Mouse (Mus musculus) embryonic facial prominence, embryonic 14.5 days (tissue): ENCODE data around the gene Rnf10. TPM values are rescaled to one million over a fixed set of nuclear protein-coding genes. Genes with fewer than 3 reads are reported as not detected.

Experiments used
- ATAC-seq: fragments of 200-750 bp; cut with Nextera tagmentation; 2 replicates; pipeline ENCODE4 v1.8.0; 2017; ENCODE audit warnings: low read depth, moderate number of reproducible peaks, moderate TSS enrichment
- DNase-seq: peaks from one replicate; pipeline ENCODE4 v3.0.0-alpha.2; 2015; ENCODE audit warnings: low spot score
- H3K27ac ChIP-seq: fragments of 300-500 bp; sonication (generic); replicated peaks from 2 replicates; pipeline ENCODE4 v1.5.1; 2014; ENCODE audit warnings: low read depth, mild to moderate bottlenecking, low read length, moderate library complexity
- H3K27me3 ChIP-seq: fragments of 300-500 bp; sonication (generic); replicated peaks from 2 replicates; pipeline ENCODE4 v1.6.1; 2014; ENCODE audit warnings: low read length; ENCODE audit not compliant: control insufficient read depth, insufficient read depth
- H3K36me3 ChIP-seq: fragments of 300-500 bp; sonication (generic); 2 replicates; pipeline ENCODE4 v1.6.1; 2014; ENCODE audit warnings: low read length, mixed read lengths; ENCODE audit not compliant: control insufficient read depth, insufficient read depth
- H3K4me1 ChIP-seq: fragments of 300-500 bp; sonication (generic); 2 replicates; pipeline ENCODE4 v1.6.1; 2014; ENCODE audit warnings: antibody characterized with exemption, low read length; ENCODE audit not compliant: control insufficient read depth, insufficient read depth
- H3K4me2 ChIP-seq: fragments of 300-500 bp; sonication (generic); 2 replicates; pipeline ENCODE4 v1.6.1; 2014; ENCODE audit warnings: low read depth, mild to moderate bottlenecking, low read length, moderate library complexity, mixed read lengths
- H3K4me3 ChIP-seq: fragments of 300-500 bp; sonication (generic); 2 replicates; pipeline ENCODE4 v1.5.1; 2014; ENCODE audit warnings: low read depth, mild to moderate bottlenecking, low read length
- H3K9ac ChIP-seq: fragments of 300-500 bp; sonication (generic); 2 replicates; pipeline ENCODE4 v1.6.1; 2014; ENCODE audit warnings: low read depth, mild to moderate bottlenecking, low read length, moderate library complexity, mixed read lengths
- H3K9me3 ChIP-seq: fragments of 300-500 bp; sonication (generic); 2 replicates; pipeline ENCODE4 v1.6.1; 2016; ENCODE audit warnings: low read length; ENCODE audit not compliant: control insufficient read depth
- WGBS: fragments of 180-500 bp; shearing (Covaris S2); extraction: QIAGEN DNeasy Blood & Tissue Kit; methylation state at CpG from one replicate; pipeline ENCODE4 v1.1.7; 2014; 5-methylcytosine and 5-hydroxymethylcytosine counted together
- polyA plus RNA-seq: library from polyadenylated mRNA; unstranded; fragments of >200 nt; fragmentation: Nextera tagmentation; extraction: Ambion mirVana; gene quantifications from 2 replicates; pipeline ENCODE4 v1.2.1, GENCODE M21; 2014

The Rnf10 gene
- polyA plus RNA-seq, 1 experiment from 2014 or later = 77.2 TPM

GRCm38 (mm10) chr5:115279226-115280049, 6.7 kb upstream of the Rnf10 start, which contains the start of gene Coq5:
TSS of gene Coq5 (plus strand) at chr5:115279666.
- peak within 1 kb of the TSS; percentile 86 for H3K4me3 ChIP-seq
- peak within 1 kb of the TSS; percentile 76 for H3K4me2 ChIP-seq
- peaks cover 5% of the 10 kb centered on the region for H3K4me1 ChIP-seq
- H3K27ac ChIP-seq = peak within 1 kb of the TSS; percentile 49; the same call in 1 of the 2 replicates
- no peaks in the 10 kb centered on the region for H3K27me3 ChIP-seq
- peaks cover 14% of the 10 kb centered on the region for H3K36me3 ChIP-seq
- 4% methylated on average over 45 of the region's 45 CpGs for WGBS
- ATAC-seq (peak; percentile 88; the same call in 1 of the 2 replicates), DNase-seq (peak; percentile 88)
- H3K9ac ChIP-seq = peak within 1 kb of the TSS; percentile 86
- H3K9me3 ChIP-seq = no peaks in the 10 kb centered on the region

- Histone ChIP-seq H3K36me3 (peaks cover 7% of the 10 kb centered on the region), H3K9me3 (no peaks in the 10 kb centered on the region), H3K4me1 (peaks cover 5% of the 10 kb centered on the region), H3K4me2 (no peak overlapping the region), H3K27ac (no peak overlapping the region), H3K4me3 (no peak overlapping the region), H3K9ac (no peak overlapping the region), H3K27me3 (no peaks in the 10 kb centered on the region)
- no peak for DNase-seq
- no peak for ATAC-seq
- WGBS = 48% methylated on average over 2 of the region's 2 CpGs
Measured at GRCm38 (mm10) chr5:115278785-115279184, 6.1 kb upstream of the Rnf10 start.

GRCm38 (mm10) chr5:115278053-115278452, 5.4 kb upstream of the Rnf10 start:
- H3K27ac ChIP-seq = no peak overlapping the region
- no peaks in the 10 kb centered on the region for H3K27me3 ChIP-seq
- H3K4me3 ChIP-seq = no peak overlapping the region
- DNase-seq (no peak), ATAC-seq (no peak)
- WGBS = 83% methylated on average over 1 of the region's 1 CpGs
- H3K9me3 ChIP-seq = no peaks in the 10 kb centered on the region
- H3K4me1 ChIP-seq = peaks cover 9% of the 10 kb centered on the region
- H3K36me3 ChIP-seq = 0 out of 2 replicates have a peak, but pooled peaks cover under 1% of the 10 kb centered on the region
- H3K4me2 ChIP-seq = no peak overlapping the region
- H3K9ac ChIP-seq = no peak overlapping the region

- Histone ChIP-seq H3K27me3 (no peaks in the 10 kb centered on the region), H3K9me3 (no peaks in the 10 kb centered on the region), H3K4me1 (peaks cover 9% of the 10 kb centered on the region), H3K4me3 (no peak overlapping the region), H3K36me3 (no peaks in the 10 kb centered on the region), H3K27ac (no peak overlapping the region), H3K9ac (no peak overlapping the region), H3K4me2 (no peak overlapping the region)
- ATAC-seq (no peak), DNase-seq (no peak)
- 35% methylated on average over 14 of the region's 14 CpGs for WGBS
Measured at GRCm38 (mm10) chr5:115275998-115276397, 3.3 kb upstream of the Rnf10 start.

- H3K27ac ChIP-seq = no peak overlapping the region
- ATAC-seq = no peak
- H3K4me2 ChIP-seq = no peak overlapping the region
- no peak for DNase-seq
- no peaks in the 10 kb centered on the region for H3K9me3 ChIP-seq
- H3K4me1 ChIP-seq = peaks cover 17% of the 10 kb centered on the region
- WGBS = 84% methylated on average over 1 of the region's 1 CpGs
- no peak overlapping the region for H3K4me3 ChIP-seq
- no peaks in the 10 kb centered on the region; the same call in 1 of the 2 replicates for H3K36me3 ChIP-seq
- no peaks in the 10 kb centered on the region for H3K27me3 ChIP-seq
- H3K9ac ChIP-seq = no peak overlapping the region
Measured at GRCm38 (mm10) chr5:115274771-115275170, 2.1 kb upstream of the Rnf10 start.

- Histone ChIP-seq H3K4me2 (no peak overlapping the region), H3K27ac (no peak overlapping the region), H3K9me3 (no peaks in the 10 kb centered on the region), H3K27me3 (no peaks in the 10 kb centered on the region), H3K36me3 (no peaks in the 10 kb centered on the region; the same call in 1 of the 2 replicates), H3K4me1 (peaks cover 18% of the 10 kb centered on the region), H3K4me3 (no peak overlapping the region), H3K9ac (no peak overlapping the region)
- DNase-seq (no peak), ATAC-seq (no peak)
- 60% methylated on average over 1 of the region's 1 CpGs for WGBS
Measured at GRCm38 (mm10) chr5:115274353-115274752, 1.7 kb upstream of the Rnf10 start.

GRCm38 (mm10) chr5:115273549-115274135, 944 bp upstream of the Rnf10 start:
- no peak for ATAC-seq
- DNase-seq = no peak
- 71% methylated on average over 6 of the region's 6 CpGs for WGBS
- H3K36me3 ChIP-seq = peaks cover 6% of the 10 kb centered on the region; the same call in 1 of the 2 replicates
- peak overlapping the region; percentile 97; the same call in 1 of the 2 replicates for H3K9ac ChIP-seq
- no peaks in the 10 kb centered on the region for H3K27me3 ChIP-seq
- H3K4me1 ChIP-seq = peaks cover 18% of the 10 kb centered on the region
- peak overlapping the region; percentile 79 for H3K27ac ChIP-seq
- no peaks in the 10 kb centered on the region for H3K9me3 ChIP-seq
- H3K4me3 ChIP-seq = no peak overlapping the region
- peak overlapping the region; percentile 88; the same call in 1 of the 2 replicates for H3K4me2 ChIP-seq

GRCm38 (mm10) chr5:115271931-115272811, 527 bp downstream of the Rnf10 start:
- 0% methylated on average over 32 of the region's 77 CpGs for WGBS
- DNase-seq = peak; percentile 42
- ATAC-seq = peak; percentile 71

More at GRCm38 (mm10) chr5:115271931-115272811, 527 bp downstream of the Rnf10 start:
- Histone ChIP-seq H3K9me3 (no peaks in the 10 kb centered on the region), H3K4me3 (peak overlapping the region; percentile 100), H3K9ac (peak overlapping the region; percentile 97), H3K27ac (peak overlapping the region; percentile 84), H3K36me3 (peaks cover 11% of the 10 kb centered on the region; the same call in 1 of the 2 replicates), H3K4me2 (peak overlapping the region; percentile 88), H3K4me1 (peaks cover 18% of the 10 kb centered on the region), H3K27me3 (no peaks in the 10 kb centered on the region)
